Mouse (Mus musculus): ENCODE results near the gene Nlrx1. TPM values are rescaled to one million over a fixed set of nuclear protein-coding genes. Genes with fewer than 3 reads are reported as not detected.

Gene Nlrx1
- total and polyA plus RNA-seq, 3 experiments, result 8.8 to 15.4 (median 10.9) TPM

DNA sequence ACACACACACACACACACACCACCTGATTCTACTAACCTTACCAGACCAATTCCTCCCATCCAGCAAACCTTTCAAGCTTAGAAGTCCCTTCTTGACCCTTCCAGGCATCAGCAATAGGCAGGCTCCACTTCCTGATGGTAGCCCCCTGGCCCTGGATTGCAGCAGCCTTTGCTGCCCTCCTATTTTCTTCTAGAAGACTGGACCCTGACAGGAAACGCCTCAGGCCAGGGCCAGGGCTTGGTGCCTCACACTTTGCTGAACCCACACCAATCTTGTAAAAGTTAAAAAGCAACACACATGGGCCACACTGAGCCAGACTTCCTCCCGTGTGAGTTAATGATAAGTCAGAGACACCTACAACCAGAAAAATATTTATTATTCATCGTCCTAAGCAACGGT is 31.3 kb downstream of the Nlrx1 start:
- peaks cover 6 to 45% of the 10 kb centered on the region in 2 experiments; a peak in 3 of 4 replicates for H3K4me1 ChIP-seq (ENCODE audit: control insufficient read depth in 1 of 2, insufficient read depth in 2 of 2)
- no peak overlapping the region for H3K27ac ChIP-seq (ENCODE audit: insufficient read depth, low read depth)
- no peaks in the 10 kb centered on the region for H3K36me3 ChIP-seq (replicated peaks in 1 of 2; ENCODE audit: control insufficient read depth in 1 of 2, insufficient read depth in 1 of 2, low read length in 1 of 2)
- dilution Hi-C loops (cut with MboI; ENCODE audit: extremely low pct_ligation_motif_present, extremely low pct_unique_long_range_greater_than_20kb, low sequenced_read_pairs), result no loop called here
- H3K4me2 ChIP-seq (ENCODE audit: insufficient read depth, low read depth, poor library complexity, severe bottlenecking), result no peak overlapping the region
- TF ChIP-seq PAX5 (IDR thresholded peaks at IDR 0.05; ENCODE audit: low read length), result no peak
- no peak for TF ChIP-seq ZMIZ1 (IDR thresholded peaks at IDR 0.05; ENCODE audit: low read depth, low read length)
- TF ChIP-seq ZNF384 (IDR thresholded peaks at IDR 0.05; ENCODE audit: low read depth, low read length), result no peak
- TF ChIP-seq GABPA (IDR thresholded peaks at IDR 0.05; ENCODE audit: insufficient replicate concordance, low read depth, low read length), result no peak
- no peak for TF ChIP-seq MXI1 (IDR thresholded peaks at IDR 0.05; ENCODE audit: low read depth, low read length)
- TF ChIP-seq JUND (conservative IDR thresholded peaks at IDR 0.05; ENCODE audit: low read depth, low read length), result no peak
- no peak for TF ChIP-seq CHD1 (IDR thresholded peaks at IDR 0.05; ENCODE audit: low read depth, low read length)
- no peak for TF ChIP-seq IRF4 (IDR thresholded peaks at IDR 0.05; ENCODE audit: low read depth, low read length)
- no peak for TF ChIP-seq MEF2A (IDR thresholded peaks at IDR 0.05; ENCODE audit: borderline replicate concordance, low read depth, low read length)
- TF ChIP-seq TCF12 (IDR thresholded peaks at IDR 0.05; ENCODE audit: low read depth, low read length), result no peak
- TF ChIP-seq CTCF (conservative IDR thresholded peaks at IDR 0.05 in 1 of 2, IDR thresholded peaks at IDR 0.05 in 1 of 2; ENCODE audit: low read depth in 2 of 2, low read length in 2 of 2), result no peak
- in situ Hi-C loops (cut with MboI; ENCODE audit: low pct_ligation_motif_present, low pct_unique_long_range_greater_than_20kb, low sequenced_read_pairs), result loop anchor here (10.0 kb wide), 1 partner anchor 52 kb away; no protein-coding TSS in a partner anchor
- H3K79me2 ChIP-seq (replicated peaks; ENCODE audit: control insufficient read depth, extremely low read depth, insufficient read depth, poor library complexity, severe bottlenecking), result peaks cover 15% of the 10 kb centered on the region
- H3K4me3 ChIP-seq (replicated peaks in 1 of 3; ENCODE audit: low read depth in 2 of 3, low read length in 2 of 3, poor library complexity in 1 of 3), result no peak overlapping the region
- DNase-seq (ENCODE audit: extremely low read depth), result no peak
- H3K9ac ChIP-seq (ENCODE audit: insufficient read depth, low read depth), result no peak overlapping the region
- no peaks in the 10 kb centered on the region for H3K9me3 ChIP-seq (replicated peaks; ENCODE audit: low read length)
- no peaks in the 10 kb centered on the region for H3K27me3 ChIP-seq (replicated peaks)

DNA sequence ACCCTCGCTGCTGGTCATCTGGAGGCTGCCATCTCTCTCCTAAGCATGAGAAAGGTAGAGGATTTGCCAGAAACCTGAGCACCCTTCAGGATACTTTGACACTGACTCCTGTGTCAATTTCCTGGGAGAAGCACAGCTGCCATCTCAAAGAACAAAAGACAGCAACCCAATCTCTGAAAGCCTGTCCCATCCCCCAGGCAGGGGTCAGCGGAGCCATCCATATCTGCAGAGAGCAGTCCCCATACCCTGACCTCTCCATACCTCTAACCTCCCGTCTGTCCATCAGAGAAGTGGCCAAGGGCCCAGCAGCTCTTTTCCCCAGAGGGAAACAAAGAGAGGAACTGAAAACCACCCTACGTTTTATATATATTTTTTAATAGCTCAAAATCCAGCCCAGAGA is 31.8 kb downstream of the Nlrx1 start:
- DNase-seq (ENCODE audit: extremely low read depth), result no peak
- H3K4me1 ChIP-seq (ENCODE audit: control insufficient read depth in 1 of 2, insufficient read depth in 2 of 2), result peaks cover 11 to 50% of the 10 kb centered on the region in 2 experiments; a peak in 3 of 4 replicates
- TF ChIP-seq NELFE (IDR thresholded peaks at IDR 0.05; ENCODE audit: low read depth, low read length) (no peak), TBP (conservative IDR thresholded peaks at IDR 0.05; ENCODE audit: low read depth, low read length) (no peak), JUN (IDR thresholded peaks at IDR 0.05; ENCODE audit: insufficient read depth, low read depth, low read length) (no peak), POLR2AphosphoS2 (IDR thresholded peaks at IDR 0.05; ENCODE audit: low read depth, low read length) (no peak), ZMIZ1 (IDR thresholded peaks at IDR 0.05; ENCODE audit: low read depth, low read length) (no peak), ZC3H11A (IDR thresholded peaks at IDR 0.05; ENCODE audit: low read depth, low read length) (no peak), KAT2A (IDR thresholded peaks at IDR 0.05; ENCODE audit: insufficient replicate concordance, low read length) (no peak), CHD1 (IDR thresholded peaks at IDR 0.05; ENCODE audit: low read depth, low read length) (no peak), SIN3A (IDR thresholded peaks at IDR 0.05; ENCODE audit: low read length) (no peak), MAX (IDR thresholded peaks at IDR 0.05; ENCODE audit: low read length) (no peak), BHLHE40 (IDR thresholded peaks at IDR 0.05; ENCODE audit: low read depth, low read length) (no peak), SMC3 (IDR thresholded peaks at IDR 0.05; ENCODE audit: low read depth, low read length) (no peak)
- H3K4me3 ChIP-seq (replicated peaks in 1 of 3; ENCODE audit: low read depth in 2 of 3, low read length in 2 of 3, poor library complexity in 1 of 3), result no peak overlapping the region
- no peak overlapping the region for H3K27ac ChIP-seq (ENCODE audit: insufficient read depth, low read depth)
- no peaks in the 10 kb centered on the region for H3K27me3 ChIP-seq (replicated peaks)
- H3K9ac ChIP-seq (ENCODE audit: insufficient read depth, low read depth), result no peak overlapping the region
- H3K79me2 ChIP-seq (replicated peaks; ENCODE audit: control insufficient read depth, extremely low read depth, insufficient read depth, poor library complexity, severe bottlenecking), result peaks cover 20% of the 10 kb centered on the region
- no peaks in the 10 kb centered on the region for H3K9me3 ChIP-seq (replicated peaks; ENCODE audit: low read length)
- in situ Hi-C loops (cut with MboI; ENCODE audit: low pct_ligation_motif_present, low pct_unique_long_range_greater_than_20kb, low sequenced_read_pairs), result loop anchor here (10.0 kb wide), 1 partner anchor 52 kb away; no protein-coding TSS in a partner anchor
- no peaks in the 10 kb centered on the region for H3K36me3 ChIP-seq (replicated peaks in 1 of 2; ENCODE audit: control insufficient read depth in 1 of 2, insufficient read depth in 1 of 2, low read length in 1 of 2)
- dilution Hi-C loops (cut with MboI; ENCODE audit: extremely low pct_ligation_motif_present, extremely low pct_unique_long_range_greater_than_20kb, low sequenced_read_pairs), result no loop called here
- no peak overlapping the region for H3K4me2 ChIP-seq (ENCODE audit: insufficient read depth, low read depth, poor library complexity, severe bottlenecking)

Data from CH12.LX (cell line).